Mouse (Mus musculus): ENCODE data around the gene Mrps34. TPM values are rescaled to one million over a fixed set of nuclear protein-coding genes. Genes with fewer than 3 reads are reported as not detected.

Gene Mrps34
- total RNA-seq, 2 experiments from 2014 or later, result 75.4 to 78.6 TPM

DNA sequence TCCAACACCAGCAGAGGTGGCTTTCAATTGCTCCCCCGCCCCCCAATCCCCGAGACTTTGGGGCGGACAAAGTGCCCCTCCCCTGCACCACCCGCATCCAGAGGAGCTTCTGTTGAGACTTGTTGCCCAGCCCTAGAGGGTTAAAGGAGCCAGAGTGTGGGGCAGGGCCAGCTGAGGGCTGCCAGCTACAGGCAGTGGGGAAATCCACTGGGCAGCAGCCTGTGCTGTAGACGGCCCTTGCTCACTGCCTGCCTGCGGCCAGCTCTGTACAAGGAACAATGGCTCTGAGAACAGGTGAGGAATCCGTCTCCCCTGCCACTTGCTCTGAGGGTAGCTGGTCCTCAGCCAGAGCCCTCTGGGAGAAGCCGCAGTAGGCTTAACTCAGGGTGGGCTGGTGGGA lies 16.4 kb upstream of the Mrps34 start:
- DNase-seq (ENCODE audit: low spot score in 2 of 2), result no peak

DNA sequence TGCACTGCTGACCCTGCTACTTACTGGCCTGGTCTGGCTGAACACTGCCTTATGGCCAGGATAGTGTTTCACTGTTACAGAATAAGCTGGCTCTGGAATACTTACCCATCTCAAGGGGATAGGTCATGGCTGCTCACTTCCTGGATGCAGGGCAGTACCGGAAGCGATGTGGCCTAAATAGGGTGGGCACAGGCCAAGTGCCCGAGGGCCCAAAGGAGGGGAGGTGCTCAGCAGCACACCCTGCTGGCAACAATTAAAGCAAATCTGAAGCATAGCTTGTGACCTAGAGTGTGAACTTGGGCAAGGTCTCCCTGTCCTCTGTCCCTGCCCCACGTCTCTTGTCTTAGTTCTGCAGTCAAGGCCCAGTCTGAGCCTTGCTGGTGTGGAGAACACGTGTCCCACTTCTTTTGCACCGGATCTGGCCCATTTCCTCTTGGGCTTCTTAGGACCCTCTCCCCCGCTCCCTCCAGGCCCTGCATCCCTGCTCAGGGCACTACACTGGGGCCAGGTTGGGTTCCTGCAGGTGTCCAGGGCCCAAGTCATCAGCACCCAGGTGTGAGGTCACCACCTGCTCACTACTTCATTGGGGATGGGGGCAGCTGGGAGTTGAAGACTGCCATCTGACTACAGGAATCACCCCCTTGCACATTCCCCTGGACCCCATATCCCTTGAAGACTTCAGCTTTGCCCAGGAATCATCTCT lies 13.0 kb upstream of the Mrps34 start:
- DNase-seq (ENCODE audit: low spot score in 2 of 2), result no peak

DNA sequence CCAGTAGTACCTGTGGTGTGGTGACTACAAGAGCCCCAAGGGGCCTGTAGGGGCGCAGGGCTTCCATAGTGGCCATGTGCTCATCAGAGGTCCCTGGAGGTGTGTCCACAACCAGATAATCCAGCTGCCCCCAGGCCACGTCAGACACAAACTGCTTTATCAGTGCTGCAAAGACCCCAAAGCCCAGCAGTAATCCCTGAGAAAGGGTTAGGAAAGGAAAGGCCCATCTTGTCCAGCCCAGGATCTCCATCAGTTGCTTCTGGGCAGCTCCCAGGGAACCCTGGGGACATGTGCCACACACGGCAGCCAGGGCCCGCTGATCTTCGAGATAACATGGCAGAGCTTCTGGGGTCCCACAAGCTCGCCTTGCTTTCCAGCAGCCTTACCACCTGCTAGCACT lies 10.5 kb upstream of the Mrps34 start:
- no peak for DNase-seq (ENCODE audit: low spot score in 2 of 2)

DNA sequence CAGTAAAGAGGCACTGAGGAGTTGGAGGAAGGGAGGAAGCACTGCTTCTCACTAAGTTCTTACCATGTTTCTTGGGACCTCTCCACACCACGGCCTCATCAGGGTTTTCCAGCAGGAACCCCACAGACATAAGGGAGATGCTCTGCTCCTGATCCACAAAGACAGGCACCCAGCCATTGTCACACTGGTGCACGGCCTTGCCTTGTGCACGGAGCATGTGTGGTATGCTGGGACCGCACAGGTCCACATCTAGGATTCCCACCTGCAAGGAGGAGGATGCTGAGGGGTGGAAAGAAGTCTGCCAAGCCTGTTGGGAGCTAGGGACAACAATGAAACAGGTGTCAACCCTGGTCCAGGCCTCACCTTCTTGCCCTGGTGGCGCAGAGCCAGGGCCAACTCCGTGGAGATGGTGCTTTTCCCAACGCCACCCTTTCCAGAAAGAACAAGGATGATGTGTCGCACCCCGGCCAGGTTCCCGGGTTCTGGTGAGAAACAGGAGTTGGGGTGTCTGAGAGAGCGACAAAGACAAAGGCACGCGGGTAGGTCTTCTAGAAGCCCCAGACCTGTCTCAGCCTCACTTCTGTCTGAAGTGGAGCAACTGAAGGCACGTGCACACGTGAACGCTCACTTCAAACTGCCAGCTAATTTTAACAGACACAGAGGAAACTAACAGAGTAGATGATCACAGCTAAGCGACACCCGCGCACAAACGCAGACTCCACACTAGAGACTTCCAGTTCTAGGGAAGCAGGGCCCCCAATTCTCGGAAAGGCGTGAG lies 9.4 kb upstream of the Mrps34 start:
- no peak for DNase-seq (ENCODE audit: low spot score in 2 of 2)

DNA sequence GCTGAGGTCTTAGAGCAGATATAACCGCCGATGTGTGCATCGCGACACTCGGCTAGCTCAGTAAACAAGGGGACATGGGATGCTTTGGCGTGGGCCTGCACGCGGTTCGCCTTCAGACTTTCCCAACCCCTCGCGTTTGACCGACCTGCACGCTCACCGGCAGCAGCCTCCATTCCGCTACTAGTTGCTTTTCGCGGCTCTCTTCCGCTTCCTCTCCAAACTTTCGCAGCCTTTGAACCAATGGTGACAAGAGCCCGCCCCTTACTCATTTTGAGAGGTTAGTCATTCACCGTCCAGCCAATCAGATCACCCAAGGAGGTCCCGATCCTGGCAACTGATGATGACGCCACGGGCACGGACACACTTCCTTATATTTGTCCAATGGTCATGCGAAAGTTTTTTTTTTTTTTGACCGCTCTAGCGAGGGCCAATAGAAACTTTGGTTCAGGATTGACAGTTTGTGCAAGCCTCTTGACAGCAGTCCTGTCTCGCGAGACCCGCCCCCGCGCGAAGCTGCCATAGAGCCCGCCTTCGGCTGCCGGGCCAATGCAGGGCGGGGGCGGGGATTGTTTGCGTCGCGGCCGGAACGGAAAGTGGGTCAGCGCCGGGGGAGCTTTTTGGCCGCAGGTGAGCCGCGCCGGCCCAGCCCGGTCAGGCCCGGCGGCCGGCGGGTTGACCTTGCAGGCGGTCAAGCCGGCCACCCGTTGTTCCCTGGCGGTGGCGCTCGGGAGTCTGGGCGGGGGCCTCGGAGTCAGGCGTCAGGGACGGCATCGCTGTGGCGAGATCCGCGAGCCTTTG lies 8.6 kb upstream of the Mrps34 start, which contains the start of the genes Nubp2 and Spsb3:
Gene Nubp2 (minus strand): TSS at position 216 of the 798 bp plus-strand sequence.
Gene Spsb3 (plus strand): TSS at position 510 of the 798 bp plus-strand sequence.
- peak; percentile 98 to 100 for DNase-seq (ENCODE audit: low spot score in 2 of 2)

DNA sequence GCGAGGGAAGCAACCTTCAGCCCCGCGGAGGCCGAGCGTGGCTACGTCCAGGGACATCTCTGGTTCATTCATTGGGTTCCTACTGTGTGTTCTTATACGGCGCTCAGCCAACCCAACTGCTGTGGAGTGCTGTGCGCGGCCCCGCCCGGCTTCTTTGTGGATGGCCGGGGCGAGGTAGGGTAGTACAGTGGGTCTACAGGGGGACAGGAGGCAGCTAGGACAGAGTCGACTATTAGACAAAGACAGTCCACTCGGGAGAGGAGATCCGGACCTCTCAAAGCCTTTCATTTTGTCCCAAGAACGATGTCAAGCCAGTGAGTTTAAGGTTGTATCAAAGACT lies 8.0 kb upstream of the Mrps34 start:
- DNase-seq (ENCODE audit: low spot score in 2 of 2), result no peak

DNA sequence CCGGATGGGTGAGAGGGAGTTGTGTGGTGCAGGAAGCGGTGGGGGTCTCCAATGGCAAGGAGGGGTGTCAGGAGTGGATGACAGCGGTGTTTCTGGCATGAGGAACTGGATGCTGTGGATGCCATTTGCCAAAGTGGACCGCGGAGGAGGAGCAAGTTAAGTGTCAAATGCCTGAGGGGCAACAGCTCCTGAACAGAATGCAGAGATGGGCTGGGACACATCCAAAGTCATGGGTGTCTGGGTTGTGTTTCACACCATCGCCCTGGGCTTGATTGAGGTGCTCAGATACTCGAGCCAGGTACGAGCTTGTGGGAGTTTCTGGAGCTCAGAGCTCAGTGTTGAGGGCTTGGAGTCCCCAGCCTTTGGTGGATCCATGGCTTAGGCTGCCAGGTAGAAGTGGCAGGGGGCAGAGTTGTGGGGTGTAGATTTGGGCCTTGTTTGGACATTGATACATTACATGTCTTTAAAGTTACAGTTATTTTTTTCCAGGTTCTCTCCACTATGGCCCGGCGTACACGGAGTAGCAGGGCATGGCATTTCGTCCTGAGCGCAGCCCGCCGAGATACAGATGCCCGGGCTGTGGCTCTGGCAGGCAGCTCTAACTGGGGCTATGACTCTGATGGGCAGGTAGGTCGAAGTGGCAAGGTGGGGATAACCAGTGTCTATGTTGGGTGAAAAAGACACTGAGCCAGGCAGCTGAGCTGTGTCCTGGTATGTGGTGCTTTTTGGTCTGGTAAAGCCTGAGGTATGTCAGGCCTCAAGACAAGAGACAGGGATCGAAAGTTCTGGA lies 7.4 kb upstream of the Mrps34 start:
- DNase-seq (ENCODE audit: low spot score in 2 of 2), result no peak

DNA sequence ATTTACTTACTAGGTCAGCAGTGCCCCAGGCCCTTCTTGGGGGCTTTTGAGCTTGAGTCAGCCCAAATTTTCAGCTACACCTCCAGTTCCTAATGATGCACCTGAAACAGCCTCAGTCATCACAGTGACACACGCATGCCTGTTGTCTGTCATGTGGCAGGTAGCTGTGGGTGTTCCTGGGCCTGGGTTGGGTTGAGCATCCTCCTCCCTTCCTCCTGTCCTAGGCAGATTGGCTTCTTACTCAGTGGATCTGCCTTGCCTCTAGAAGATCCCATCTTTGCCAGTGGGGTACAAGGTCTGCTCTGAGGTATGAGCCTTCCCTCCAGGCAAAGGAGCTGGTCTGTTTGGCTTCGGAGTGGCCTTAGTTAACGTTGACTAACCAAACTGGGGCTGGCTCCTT lies 6.1 kb upstream of the Mrps34 start:
- DNase-seq (ENCODE audit: low spot score in 2 of 2), result no peak

DNA sequence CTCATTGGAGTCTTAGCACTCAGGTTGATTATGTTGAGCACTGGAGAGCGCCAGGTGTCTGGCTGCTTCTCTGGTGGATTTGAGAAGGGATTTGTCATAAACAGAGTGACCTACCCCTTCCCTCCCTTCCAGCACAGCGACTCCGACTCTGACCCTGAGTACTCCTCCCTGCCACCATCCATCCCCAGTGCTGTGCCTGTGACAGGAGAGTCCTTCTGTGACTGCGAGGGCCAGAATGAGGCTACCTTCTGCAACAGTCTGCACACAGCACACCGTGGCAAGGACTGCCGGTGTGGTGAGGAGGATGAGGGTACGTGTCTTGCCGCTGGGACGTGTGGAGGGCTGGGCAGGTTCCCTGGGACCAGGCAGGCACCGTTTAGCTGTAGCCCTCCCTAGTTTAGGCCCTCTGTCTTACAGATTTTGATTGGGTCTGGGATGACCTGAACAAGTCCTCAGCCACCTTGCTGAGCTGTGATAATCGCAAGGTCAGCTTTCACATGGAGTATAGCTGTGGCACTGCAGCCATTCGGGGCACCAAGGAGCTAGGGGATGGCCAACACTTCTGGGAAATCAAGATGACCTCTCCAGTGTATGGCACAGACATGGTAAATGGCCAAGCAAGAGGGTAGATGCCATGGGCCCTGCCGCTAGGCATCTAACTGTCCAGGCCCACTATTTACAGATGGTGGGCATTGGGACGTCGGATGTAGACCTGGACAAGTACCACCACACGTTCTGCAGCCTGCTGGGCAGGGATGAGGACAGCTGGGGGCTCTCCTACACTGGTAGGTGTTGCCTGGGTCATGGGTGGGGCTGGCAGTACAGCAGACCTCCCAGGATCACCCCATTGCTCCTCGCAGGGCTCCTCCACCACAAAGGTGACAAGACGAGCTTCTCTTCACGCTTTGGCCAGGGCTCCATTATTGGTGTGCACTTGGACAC lies 4.5 kb upstream of the Mrps34 start:
- no peak for DNase-seq (ENCODE audit: low spot score in 2 of 2)

DNA sequence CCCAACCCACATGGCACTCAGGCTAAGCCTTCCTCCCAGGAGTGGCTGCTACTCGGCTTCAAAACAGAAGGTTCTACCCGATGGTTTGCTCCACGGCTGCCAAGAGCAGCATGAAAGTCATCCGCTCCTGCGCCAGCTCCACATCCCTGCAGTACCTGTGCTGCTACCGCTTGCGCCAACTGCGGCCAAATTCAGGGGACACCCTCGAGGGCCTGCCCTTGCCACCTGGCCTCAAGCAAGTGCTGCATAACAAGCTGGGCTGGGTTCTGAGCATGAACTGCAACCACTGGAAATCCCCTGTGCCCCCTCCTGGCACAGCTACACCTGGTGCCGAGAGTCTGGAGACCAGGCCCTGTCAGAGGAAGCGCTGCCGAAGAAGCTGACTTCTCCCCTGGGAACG lies 3.6 kb upstream of the Mrps34 start:
- DNase-seq (ENCODE audit: low spot score in 2 of 2), result no peak

DNA sequence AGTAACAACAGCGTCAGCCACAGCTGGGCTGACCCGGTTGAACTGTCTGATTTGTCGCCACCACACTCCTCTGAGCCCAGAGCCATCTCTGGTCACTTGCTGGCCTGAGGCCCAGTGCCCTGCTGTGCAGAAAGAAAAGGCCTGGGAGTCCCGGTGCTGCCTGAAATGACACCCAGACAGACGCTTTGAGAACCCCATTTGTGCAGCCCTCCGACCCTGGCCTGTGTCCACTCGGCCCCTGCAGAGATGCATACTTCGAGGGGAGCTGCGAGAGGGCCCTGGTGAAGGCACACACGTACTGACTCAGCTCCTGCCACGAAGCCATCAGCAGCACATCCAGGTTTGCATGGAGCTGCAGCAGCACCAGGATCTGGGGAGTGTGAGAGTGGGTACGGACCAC lies 2.1 kb upstream of the Mrps34 start:
- DNase-seq (ENCODE audit: low spot score in 2 of 2), result no peak

DNA sequence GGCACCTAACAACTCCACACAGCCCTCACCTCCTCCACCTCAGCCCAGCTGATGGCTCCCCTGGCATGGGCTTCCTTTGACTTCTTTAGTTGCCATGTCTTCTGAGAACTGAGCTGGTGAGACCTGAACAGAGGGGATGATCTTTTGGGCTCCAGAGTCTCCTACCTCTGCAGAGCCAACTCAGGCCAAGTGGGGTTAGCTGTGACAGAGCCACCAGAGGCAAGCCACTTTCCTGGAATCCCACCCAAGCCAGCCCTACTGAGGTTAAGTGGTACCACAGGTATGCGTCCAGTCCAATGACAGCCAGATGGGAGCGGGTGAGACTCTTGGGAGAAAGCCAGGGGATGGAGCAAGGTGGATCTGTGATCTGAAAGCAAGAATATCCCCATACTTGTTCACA lies 1.6 kb upstream of the Mrps34 start:
- no peak for DNase-seq (ENCODE audit: low spot score in 2 of 2)

DNA sequence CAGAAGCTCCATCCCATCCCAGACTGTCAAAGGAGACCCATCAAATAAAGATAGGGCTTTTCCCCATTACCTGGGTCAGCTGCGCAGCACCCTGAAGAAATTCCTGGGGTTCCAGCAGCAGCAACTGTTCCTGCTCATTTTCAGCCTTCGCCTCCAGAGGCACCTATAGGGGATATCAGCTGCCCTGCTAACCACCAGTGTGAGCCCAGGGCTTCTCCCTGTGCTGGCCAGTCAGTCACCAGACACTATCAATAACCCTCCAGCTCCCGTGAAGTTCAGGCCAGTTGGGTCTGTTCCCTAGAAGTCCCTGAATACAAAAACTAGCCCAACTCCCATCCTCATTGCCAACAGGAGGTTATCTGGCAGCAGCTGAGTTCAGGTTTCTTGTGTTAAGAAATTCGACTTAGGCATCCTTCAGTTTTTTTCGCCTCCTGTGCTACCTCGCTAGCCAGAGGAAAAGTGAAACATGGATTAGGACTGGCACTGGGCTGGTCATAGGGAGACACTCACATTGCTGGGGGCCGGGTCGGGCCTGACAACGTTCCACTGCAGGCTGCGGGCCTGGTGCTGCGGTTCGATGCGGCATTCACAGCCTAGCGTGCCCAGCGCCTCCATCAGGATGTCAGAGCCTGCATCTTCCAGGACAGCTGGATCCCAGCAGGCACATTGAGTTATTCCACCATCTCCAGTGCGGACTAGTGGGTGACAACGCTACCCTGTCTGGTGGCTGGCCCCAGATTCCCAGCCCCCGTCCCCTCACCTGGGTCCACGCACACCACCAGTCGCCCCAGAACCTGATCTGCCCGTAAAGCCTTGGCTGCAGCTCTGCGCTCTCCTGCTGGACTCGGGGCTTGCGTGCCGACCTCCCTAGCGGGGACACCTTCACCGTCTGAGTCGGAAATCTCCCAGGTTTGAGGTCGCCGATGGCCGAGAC lies 588 bp upstream of the Mrps34 start:
- no peak for DNase-seq (ENCODE audit: low spot score in 2 of 2)

DNA sequence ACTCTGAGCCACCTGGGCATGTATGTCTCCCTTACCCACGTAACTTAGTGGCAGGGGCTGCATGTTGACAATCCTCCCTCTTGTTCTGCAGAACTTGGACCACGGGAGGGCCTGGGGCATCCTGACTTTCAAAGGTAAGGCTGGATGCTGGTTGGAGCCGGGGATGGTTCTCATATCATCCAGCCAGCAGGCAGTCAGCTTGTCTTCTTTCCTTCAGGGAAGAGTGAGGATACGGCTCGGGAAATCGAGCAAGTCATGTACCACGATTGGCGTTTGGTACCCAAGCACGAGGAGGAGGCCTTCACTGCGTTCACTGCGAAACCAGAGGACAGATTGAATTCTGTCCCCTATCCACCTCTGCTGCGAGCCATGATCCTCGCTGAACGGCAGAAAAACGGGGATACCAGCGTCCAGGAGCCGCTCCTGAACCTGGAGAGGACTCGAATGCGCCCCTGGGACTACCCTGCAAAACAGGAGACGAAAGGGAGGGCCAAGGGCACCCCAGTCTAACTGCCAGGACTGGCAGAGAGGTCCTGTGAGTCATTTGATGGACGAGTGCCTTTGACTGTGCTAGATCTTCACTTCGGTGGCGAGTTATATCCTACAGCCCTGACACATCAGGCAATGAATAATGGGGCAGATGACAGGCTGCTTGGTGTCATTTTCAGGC lies 790 bp downstream of the Mrps34 start:
- no peak for DNase-seq (ENCODE audit: low spot score in 2 of 2)

DNA sequence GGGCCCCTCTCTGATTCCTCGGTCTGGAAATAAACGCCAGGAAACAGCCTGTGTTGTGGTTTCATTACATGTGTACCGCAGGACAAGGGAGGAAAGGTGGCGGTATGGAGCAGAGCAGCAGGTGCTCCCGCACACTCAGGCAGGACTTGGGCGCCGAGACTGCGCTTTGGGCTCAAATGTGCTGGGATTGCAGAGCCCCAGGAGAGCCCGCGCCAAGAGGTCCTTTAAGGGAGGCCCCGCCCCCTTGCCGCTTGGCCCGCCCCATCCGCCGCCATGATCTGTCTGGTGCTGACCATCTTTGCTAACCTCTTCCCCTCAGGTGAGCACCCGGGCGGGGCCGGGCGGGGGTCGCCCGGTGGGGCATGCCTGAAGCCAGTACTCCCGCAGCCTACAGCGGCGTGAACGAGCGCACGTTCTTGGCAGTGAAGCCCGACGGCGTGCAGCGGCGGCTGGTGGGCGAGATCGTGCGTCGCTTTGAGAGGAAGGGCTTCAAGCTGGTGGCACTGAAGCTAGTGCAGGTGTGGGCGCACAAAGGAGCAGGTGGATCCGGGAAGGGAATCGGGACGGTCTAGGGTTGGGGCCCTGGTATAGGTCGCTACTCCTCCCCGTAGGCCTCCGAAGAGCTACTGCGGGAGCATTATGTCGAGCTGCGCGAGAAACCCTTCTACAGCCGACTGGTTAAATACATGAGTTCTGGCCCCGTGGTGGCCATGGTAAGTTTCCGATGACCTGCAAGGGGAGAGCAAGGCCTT lies 1.5 kb downstream of the Mrps34 start, which contains the start of gene Nme3:
Gene Nme3 (plus strand): TSS at position 260 of the 752 bp plus-strand sequence.
- peak in 1 of 2 experiments; percentile 80 for DNase-seq (ENCODE audit: low spot score in 2 of 2)

DNA sequence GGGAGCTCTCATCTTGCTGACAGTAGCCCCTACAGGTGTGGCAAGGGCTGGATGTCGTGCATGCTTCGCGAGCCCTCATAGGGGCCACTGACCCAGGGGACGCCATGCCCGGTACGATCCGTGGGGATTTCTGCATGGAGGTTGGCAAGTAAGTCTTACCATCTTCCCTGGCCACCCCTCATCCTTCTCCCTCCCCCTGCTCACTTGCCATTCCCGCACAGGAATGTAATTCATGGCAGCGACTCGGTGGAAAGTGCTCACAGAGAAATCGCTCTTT lies 2.0 kb downstream of the Mrps34 start:
- no peak for DNase-seq (ENCODE audit: low spot score in 2 of 2)

DNA sequence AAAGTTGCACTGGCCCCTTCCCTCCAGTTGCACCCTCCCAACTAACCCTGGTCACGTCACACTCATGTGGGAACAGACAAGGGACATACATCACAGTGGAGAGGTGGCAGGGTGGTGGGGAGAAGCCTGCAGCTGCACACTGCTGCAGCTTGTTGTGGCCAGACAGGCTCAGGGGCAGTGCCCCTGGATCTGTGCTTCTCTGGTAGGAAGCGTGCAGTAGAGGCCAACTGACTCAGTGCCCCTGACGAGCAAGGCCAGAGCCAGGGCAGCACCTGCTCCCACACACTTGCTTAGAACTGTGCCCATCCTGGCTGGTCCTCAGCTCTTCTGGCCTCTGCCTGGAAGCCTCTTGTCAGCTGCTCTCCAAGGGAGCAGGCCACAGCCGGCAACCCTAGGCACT lies 2.7 kb downstream of the Mrps34 start:
- no peak for DNase-seq (ENCODE audit: low spot score in 2 of 2)

Data from layer of hippocampus, adult 18-20 months (tissue).